Mouse (Mus musculus): ENCODE measurements around the gene Exosc6.

- no peak for TF ChIP-seq TAL1 (IDR thresholded peaks at IDR 0.05; ENCODE audit: low read length)
- TF ChIP-seq GATA1 (IDR thresholded peaks at IDR 0.05; ENCODE audit: low read length), result no peak
Measured at GRCm38 (mm10) chr8:111049106-111049505, 7.0 kb upstream of the Exosc6 start.
